Mouse (Mus musculus) liver, adult 2 months (tissue): ENCODE data around the gene Wdr43.

ENCODE experiments used
- CTCF ChIP-seq: fragments of 200-500 bp; IDR thresholded peaks from 2 replicates; pipeline ENCODE4 v1.5.1; 2011; ENCODE audit warnings: low read depth, low read length, control low read depth
- POLR2A ChIP-seq: fragments of 200-500 bp; IDR thresholded peaks from 2 replicates; pipeline ENCODE4 v1.6.1; 2011; ENCODE audit warnings: low read length, control low read depth; ENCODE audit not compliant: insufficient read depth; ENCODE audit errors: extremely low read depth

DNA sequence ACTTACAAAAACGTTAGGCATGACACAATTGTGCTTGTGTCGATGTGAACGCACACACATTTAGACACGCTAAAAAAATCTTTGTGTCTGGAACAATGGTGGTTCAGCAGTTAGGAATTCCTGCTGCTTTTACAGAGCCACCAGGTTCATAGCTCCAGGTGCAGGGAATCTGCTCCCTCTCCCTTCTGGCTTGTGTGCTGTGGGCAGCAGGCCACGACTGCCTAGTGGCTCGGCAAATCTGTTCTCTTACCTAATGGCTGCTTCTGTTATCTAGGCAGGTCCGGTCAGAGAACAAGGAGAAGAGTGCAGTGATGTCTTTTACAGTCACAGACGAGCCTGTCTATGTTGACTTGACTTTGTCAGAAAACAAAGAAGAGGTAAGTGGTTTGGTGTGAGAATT, 17.7 kb downstream of the Wdr43 start:
- TF ChIP-seq POLR2A (no peak), CTCF (no peak)
